Mouse (Mus musculus) CD4-positive helper T cell, adult 2 months (primary cell): ENCODE measurements around the gene Xab2.

ENCODE experiments used
- DNase-seq: peaks from one replicate; pipeline ENCODE4 v3.0.0-alpha.2; 2012; ENCODE audit warnings: low read depth, missing footprints, low spot score

Gene Xab2

GRCm38 (mm10) chr8:3567641-3568371, 53.3 kb downstream of the Xab2 start, which contains the start of gene C330021F23Rik:
C330021F23Rik (plus strand) TSS chr8:3567990.
- no peak for DNase-seq
